Mouse (Mus musculus) liver, embryonic 16.5 days (tissue): Measurements from ENCODE around the gene Tex14. TPM values are rescaled to one million over a fixed set of nuclear protein-coding genes. Genes with fewer than 3 reads are reported as not detected.
"Not testable (repeated sequence)": the region's sequence is repeated elsewhere in the genome, so short reads cannot be mapped to it uniquely, and the experiment has no call there.

Source experiments
- ATAC-seq: fragments of 200-750 bp; cut with Nextera tagmentation; 2 replicates; pipeline ENCODE4 v1.8.0; 2017; ENCODE audit warnings: low read depth, mild to moderate bottlenecking, moderate number of reproducible peaks, moderate library complexity
- H3K27ac ChIP-seq: fragments of 300-500 bp; sonication (generic); 2 replicates; pipeline ENCODE4 v1.5.1; 2014; ENCODE audit warnings: mild to moderate bottlenecking, low read length
- H3K27me3 ChIP-seq: fragments of 300-500 bp; sonication (generic); 2 replicates; pipeline ENCODE4 v1.6.1; 2014; ENCODE audit warnings: low read depth, low read length, mixed read lengths; ENCODE audit not compliant: control insufficient read depth, insufficient read depth
- H3K36me3 ChIP-seq: fragments of 300-500 bp; sonication (generic); 2 replicates; pipeline ENCODE4 v1.6.1; 2014; ENCODE audit warnings: mild to moderate bottlenecking; ENCODE audit not compliant: control insufficient read depth, insufficient read depth
- H3K4me1 ChIP-seq: fragments of 300-500 bp; sonication (generic); 2 replicates; pipeline ENCODE4 v1.6.1; 2014; ENCODE audit warnings: low read depth, low read length, mixed read lengths; ENCODE audit not compliant: control insufficient read depth
- H3K4me2 ChIP-seq: fragments of 300-500 bp; sonication (generic); 2 replicates; pipeline ENCODE4 v1.6.1; 2014; ENCODE audit warnings: low read depth, low read length, mixed read lengths
- H3K4me3 ChIP-seq: fragments of 300-500 bp; sonication (generic); 2 replicates; pipeline ENCODE4 v1.5.1; 2014; ENCODE audit warnings: low read depth, mild to moderate bottlenecking, low read length
- H3K9ac ChIP-seq: fragments of 300-500 bp; sonication (generic); 2 replicates; pipeline ENCODE4 v1.6.1; 2014; ENCODE audit warnings: low read depth, low read length
- H3K9me3 ChIP-seq: fragments of 300-500 bp; sonication (generic); replicated peaks from 2 replicates; pipeline ENCODE4 v1.6.1; 2016; ENCODE audit warnings: low read length; ENCODE audit not compliant: control insufficient read depth
- whole genome bisulfite sequencing: fragments of 180-500 bp; shearing (Covaris S2); extraction: QIAGEN DNeasy Blood & Tissue Kit; methylation state at CpG from one replicate; pipeline ENCODE4 v1.1.7; 2014; ENCODE audit not compliant: insufficient replicate concordance; 5-methylcytosine and 5-hydroxymethylcytosine counted together
- polyA plus RNA-seq: library from polyadenylated mRNA; unstranded; fragments of >200 nt; fragmentation: Nextera tagmentation; extraction: Ambion mirVana; gene quantifications from 2 replicates; pipeline ENCODE4 v1.2.1, GENCODE M21; 2015

Gene Tex14
- polyA plus RNA-seq, 1 experiment from 2014 or later: 0.21 TPM

DNA sequence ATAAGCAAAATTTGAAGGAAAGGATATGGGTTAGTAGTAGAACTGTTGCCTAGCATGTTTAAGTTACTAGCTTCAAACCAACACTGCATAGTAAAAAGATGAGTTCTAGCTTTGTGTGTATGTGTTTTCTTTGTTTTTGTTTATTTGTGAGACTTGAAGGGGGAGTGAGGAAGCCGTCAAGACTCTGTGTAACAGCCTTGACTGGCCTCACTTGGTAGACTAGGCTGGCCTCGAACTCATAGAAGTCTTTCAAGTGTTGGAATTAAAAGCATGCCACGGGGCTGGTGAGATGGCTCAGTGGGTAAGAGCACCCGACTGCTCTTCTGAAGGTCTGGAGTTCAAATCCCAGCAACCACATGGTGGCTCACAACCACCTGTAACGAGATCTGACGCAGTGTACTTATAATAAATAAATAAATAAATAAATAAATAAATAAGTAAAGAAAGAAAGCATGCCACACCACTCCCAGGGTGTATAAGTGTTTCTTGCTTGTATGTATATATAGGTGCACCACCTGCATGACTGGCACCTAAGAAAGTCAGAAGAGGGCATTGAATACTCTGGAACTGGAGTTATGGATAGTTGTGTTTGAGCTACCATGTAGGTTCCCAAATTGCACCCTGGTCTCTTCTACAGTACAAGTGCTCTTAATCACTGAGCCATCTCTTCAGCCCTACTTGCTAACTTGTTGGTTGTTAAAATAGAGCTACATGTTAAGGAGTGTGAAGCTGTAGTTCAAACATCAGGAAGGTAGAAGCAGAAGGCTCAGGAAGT is 18.9 kb downstream of the Tex14 start:
- no peak overlapping the region for H3K9ac ChIP-seq
- no peak overlapping the region for H3K4me2 ChIP-seq
- WGBS: 37% methylated on average over 6 of the region's 6 CpGs
- peaks cover 28% of the 10 kb centered on the region for H3K4me1 ChIP-seq
- no peaks in the 10 kb centered on the region for H3K9me3 ChIP-seq
- no peaks in the 10 kb centered on the region for H3K36me3 ChIP-seq
- ATAC-seq: no peak
- H3K27ac ChIP-seq: peak overlapping the region; percentile 85
- no peak overlapping the region for H3K4me3 ChIP-seq
- no peaks in the 10 kb centered on the region for H3K27me3 ChIP-seq

DNA sequence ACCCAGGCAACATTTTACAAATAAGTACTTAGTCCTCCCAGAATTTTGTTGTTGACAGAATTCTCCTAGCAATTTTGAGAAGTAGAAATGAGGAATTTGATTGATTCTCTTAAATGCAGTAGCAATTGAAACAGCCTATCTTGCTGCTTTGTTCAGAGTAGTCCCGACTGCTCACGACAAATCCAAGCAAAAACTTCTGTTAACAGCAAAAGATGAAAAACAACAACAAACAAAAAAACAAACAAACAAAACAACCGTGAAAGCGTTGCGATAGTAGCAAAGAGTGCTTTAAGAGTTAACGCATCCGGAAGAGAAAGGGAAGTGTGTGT is 21.2 kb downstream of the Tex14 start:
- Histone ChIP-seq H3K9ac (peak overlapping the region; percentile 58), H3K36me3 (no peaks in the 10 kb centered on the region), H3K4me2 (peak overlapping the region; percentile 70), H3K9me3 (no peaks in the 10 kb centered on the region), H3K27me3 (no peaks in the 10 kb centered on the region), H3K27ac (peak overlapping the region; percentile 69), H3K4me1 (peaks cover 28% of the 10 kb centered on the region), H3K4me3 (peak overlapping the region; percentile 61)
- WGBS: 1% methylated on average over 7 of the region's 7 CpGs
- no peak; the same call in 1 of the 2 replicates for ATAC-seq

DNA sequence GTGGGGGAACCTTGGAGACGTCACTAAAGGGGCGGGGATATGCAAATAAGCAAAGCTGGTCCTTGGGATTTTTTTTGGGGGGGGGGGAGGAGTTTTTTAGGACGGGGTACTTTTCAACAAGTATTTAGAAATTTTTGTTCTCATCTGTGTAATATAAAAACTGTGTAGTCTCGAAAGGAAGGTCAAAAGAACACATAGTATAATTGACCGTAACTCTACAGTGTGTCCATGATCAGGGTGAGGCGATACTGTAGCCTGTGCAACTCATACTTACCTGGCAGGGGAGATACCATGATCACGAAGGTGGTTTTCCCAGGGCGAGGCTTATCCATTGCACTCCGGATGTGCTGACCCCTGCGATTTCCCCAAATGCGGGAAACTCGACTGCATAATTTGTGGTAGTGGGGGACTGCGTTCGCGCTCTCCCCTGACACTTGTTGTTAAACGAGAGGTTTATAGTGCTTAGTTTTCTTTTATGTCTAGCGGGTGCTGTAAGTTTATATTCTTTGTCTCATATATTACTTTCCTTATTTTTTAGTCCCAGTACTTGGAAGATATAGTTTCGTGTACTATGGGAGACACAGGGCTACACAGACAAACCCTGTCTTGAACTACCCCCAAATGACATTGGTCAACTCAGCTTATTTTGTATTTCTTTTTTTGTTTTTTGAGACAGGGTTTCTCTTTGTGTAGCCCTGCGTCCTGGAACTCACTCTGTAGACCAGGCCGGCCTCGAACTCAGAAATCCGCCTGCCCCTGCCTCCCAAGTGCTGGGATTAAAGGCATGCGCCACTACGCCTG is 21.8 kb downstream of the Tex14 start:
- peak overlapping the region; percentile 70 for H3K4me2 ChIP-seq
- H3K36me3 ChIP-seq, H3K9me3 ChIP-seq, H3K27me3 ChIP-seq: not testable (repeated sequence)
- H3K27ac ChIP-seq: peak overlapping the region; percentile 74
- peak overlapping the region; percentile 61 for H3K4me3 ChIP-seq
- WGBS: under 1% methylated on average over 24 of the region's 24 CpGs
- ATAC-seq: peak; percentile 76
- peak overlapping the region; percentile 58 for H3K9ac ChIP-seq
- H3K4me1 ChIP-seq: peaks cover 26% of the 10 kb centered on the region

DNA sequence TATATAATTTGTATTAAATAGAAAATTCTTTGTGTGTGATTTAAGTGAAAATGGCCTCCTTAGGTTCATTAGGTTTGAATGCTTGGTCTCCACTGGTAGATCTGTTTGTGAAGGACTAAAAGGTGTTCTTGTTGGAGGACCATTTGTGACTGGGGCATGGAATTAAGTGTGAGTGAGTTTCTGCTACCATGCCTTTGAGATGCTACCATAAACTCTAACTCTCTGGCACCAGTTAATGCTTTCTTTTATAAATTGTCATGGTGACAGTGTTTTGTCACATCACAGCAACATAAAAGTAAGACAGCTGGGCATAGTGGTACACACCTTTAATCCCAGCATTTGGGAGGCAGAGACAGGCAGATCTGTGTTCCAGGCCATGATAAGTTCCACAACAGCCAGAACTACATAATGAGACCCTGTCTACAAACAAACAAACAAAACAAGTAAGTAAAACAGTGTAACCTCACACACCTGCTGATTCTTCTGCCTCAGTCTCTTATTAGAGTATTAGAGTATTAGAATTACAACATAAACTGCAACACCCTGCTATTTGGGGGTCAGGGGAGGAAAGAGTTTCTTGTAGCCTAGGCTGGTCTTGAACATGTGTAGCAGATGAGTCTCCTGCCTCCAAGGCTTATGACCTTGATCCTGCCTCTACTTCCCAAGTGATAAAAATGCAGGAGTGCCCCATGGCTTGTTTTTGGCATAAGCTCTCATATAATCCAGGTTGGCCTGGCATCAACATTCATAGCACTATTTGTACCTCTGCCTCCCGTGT is 22.6 kb downstream of the Tex14 start:
- peak overlapping the region; percentile 74 for H3K27ac ChIP-seq
- H3K36me3 ChIP-seq: no peaks in the 10 kb centered on the region
- no peaks in the 10 kb centered on the region for H3K27me3 ChIP-seq
- no peak for ATAC-seq
- no peak overlapping the region for H3K4me2 ChIP-seq
- H3K9ac ChIP-seq: no peak overlapping the region
- 36% methylated on average over 1 of the region's 1 CpGs for WGBS
- no peaks in the 10 kb centered on the region for H3K9me3 ChIP-seq
- H3K4me1 ChIP-seq: peaks cover 21% of the 10 kb centered on the region
- no peak overlapping the region for H3K4me3 ChIP-seq

DNA sequence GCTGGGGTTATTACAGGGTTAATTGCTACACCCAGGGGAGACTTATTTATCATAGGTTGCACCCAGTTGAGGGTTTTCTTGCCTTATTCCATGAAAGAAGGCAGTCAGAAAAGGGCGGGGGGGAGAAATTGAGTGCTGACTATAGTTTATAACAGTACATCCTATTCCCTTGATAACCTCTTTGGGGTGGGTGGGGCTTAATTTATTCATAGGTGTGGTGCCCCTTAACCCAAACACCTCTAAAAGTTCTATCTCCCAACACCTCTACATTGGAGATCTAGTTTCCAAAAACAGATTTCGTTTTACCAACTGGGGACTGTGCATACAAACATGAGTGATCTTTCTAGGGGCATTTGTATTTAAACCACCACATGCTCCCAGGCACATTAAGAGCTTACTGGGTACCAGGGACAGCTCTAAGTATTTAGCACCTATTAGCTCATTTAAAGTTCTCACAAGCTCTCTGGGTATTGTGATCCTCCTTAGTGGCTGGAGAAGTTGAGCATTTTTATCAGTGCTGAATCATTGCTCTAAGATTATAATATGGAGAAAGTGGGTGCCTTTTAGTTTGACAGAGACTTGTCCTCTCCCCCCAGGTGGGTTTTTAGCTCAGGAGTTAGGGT is 23.3 kb downstream of the Tex14 start:
- Histone ChIP-seq H3K36me3 (no peaks in the 10 kb centered on the region), H3K4me3 (no peak overlapping the region), H3K4me1 (peaks cover 22% of the 10 kb centered on the region), H3K9ac (no peak overlapping the region), H3K27me3 (no peaks in the 10 kb centered on the region), H3K27ac (no peak overlapping the region), H3K4me2 (no peak overlapping the region), H3K9me3 (no peaks in the 10 kb centered on the region)
- no peak for ATAC-seq
- 60% methylated on average over 2 of the region's 2 CpGs for WGBS

DNA sequence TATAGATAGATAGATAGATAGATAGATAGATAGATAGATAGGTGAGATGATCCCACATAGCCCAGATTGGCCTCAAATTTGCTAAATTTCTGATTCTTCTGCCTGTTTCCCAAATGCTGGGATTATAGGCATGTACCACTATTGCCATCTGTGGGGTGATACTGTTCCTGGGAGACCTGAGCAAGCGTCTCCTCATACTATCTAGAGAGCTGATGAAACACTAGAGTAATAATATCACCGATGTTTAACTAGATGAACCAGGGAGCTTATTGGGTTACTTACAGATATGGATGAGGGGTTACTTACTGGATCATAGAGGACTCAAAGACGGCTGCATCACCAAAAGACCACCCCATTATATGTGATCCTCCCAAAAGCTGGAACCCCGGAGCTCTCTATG is 24.5 kb downstream of the Tex14 start:
- Histone ChIP-seq H3K4me1 (peaks cover 21% of the 10 kb centered on the region), H3K27ac (no peak overlapping the region), H3K4me3 (no peak overlapping the region), H3K36me3 (no peaks in the 10 kb centered on the region), H3K4me2 (no peak overlapping the region), H3K9ac (no peak overlapping the region), H3K9me3 (no peaks in the 10 kb centered on the region), H3K27me3 (no peaks in the 10 kb centered on the region)
- 71% methylated on average over 4 of the region's 4 CpGs for WGBS
- no peak for ATAC-seq

DNA sequence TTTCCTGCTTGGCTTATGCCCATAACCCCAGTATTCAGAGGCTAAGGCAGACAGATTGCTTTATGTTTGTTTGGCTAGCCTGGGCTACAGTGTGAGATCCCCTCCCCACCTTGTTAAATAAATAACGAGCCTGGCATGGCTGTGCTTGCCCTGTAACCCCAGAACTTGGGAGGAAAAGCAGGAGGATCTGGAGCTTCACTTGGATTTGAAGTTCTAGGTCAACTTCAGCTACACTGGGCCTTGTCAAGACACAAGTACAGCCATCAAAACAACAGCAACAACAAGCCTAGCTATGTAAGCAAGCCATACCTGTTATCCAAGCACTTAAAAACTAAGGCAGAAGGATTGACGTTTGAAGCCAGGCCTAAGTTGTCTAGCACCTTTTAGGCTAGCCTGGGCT is 25.5 kb downstream of the Tex14 start:
- Histone ChIP-seq H3K4me1 (peaks cover 21% of the 10 kb centered on the region), H3K27ac (no peak overlapping the region), H3K9ac (no peak overlapping the region), H3K36me3 (no peaks in the 10 kb centered on the region), H3K27me3 (no peaks in the 10 kb centered on the region), H3K4me2 (no peak overlapping the region), H3K9me3 (no peaks in the 10 kb centered on the region), H3K4me3 (no peak overlapping the region)
- ATAC-seq: no peak
- WGBS: 54% methylated on average over 2 of the region's 2 CpGs

DNA sequence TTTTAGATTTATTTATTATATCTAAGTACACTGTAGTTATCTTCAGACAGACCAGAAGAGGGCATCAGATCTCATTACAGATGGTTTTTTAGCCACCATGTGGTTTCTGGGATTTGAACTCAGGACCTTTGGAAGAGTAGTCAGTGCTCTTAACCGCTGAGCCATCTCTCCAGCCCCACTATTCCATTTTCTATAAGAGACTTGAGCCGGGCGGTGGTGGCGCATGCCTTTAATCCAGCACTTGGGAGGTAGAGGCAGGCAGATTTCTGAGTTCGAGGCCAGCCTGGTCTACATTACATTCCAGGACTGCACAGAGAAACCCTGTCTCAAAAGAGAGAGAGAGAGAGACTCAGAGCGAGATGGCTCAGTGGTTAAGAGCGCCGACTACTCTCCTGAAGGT is 26.9 kb downstream of the Tex14 start:
- H3K9me3 ChIP-seq, H3K36me3 ChIP-seq, H3K27ac ChIP-seq, H3K4me2 ChIP-seq, H3K9ac ChIP-seq, ATAC-seq, H3K27me3 ChIP-seq, H3K4me3 ChIP-seq: not testable (repeated sequence)
- peaks cover 14% of the 10 kb centered on the region; the same call in 1 of the 2 replicates for H3K4me1 ChIP-seq
- WGBS: 82% methylated on average over 8 of the region's 8 CpGs
